Mouse (Mus musculus): ENCODE data around the gene Aftph. TPM values are rescaled to one million over a fixed set of nuclear protein-coding genes. Genes with fewer than 3 reads are reported as not detected.
"Not testable (repeated sequence)": the region's sequence is repeated elsewhere in the genome, so short reads cannot be mapped to it uniquely, and the experiment has no call there.

Aftph gene
- polyA plus RNA-seq, 1 experiment from 2014 or later, result 24.2 TPM

DNA sequence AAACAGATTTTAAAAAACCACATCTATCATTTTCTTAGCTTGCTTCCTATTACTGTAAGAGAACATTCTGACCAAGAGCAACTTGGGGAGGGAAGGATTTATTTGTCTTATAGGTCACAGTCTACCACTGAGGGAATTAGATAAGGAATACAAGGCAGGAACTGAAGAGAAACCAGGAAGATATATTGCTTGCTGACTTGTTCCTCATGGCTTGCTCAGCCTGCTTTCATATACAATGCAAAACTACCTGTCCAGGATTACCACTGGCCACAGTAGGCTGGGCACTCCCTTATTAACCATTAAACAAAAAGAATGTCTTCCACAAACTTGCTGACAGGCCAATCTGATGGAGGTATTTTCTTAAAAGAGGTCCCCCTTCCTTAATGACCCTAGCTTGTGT lies 35.3 kb upstream of the Aftph start:
- ATAC-seq (ENCODE audit: insufficient number of reproducible peaks, low FRiP score, low TSS enrichment, low read depth), result no peak
- Histone ChIP-seq H3K27me3 (no peaks in the 10 kb centered on the region), H3K4me1 (no peaks in the 10 kb centered on the region), H3K9me3 (replicated peaks) (0 out of 2 replicates have a peak, but pooled peaks cover 3% of the 10 kb centered on the region), H3K36me3 (no peaks in the 10 kb centered on the region), H3K9ac (no peak overlapping the region), H3K4me2 (replicated peaks) (no peak overlapping the region), H3K4me3 (replicated peaks) (no peak overlapping the region), H3K27ac (replicated peaks) (no peak overlapping the region)

DNA sequence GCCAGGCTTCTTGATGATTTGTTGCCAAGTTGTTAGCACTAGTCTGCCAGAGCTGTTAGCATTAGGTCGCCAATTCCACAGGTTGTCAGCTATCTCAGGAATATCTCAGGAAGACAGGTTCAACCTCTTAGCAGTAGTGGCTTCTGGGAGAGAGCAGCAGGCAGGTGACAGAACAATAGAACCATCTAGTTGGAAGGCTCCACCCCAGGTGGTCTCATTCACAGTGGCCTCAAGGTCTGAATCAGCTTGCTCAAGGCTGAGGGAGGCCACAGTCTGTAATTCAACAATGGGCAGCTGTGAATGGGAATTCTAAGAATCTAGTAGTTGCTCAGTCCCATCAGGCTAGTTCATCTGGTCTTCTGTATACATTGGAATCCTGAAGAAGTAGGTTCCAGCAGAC lies 31.3 kb upstream of the Aftph start:
- H3K36me3 ChIP-seq, result no peaks in the 10 kb centered on the region
- no peaks in the 10 kb centered on the region for H3K4me1 ChIP-seq
- H3K4me3 ChIP-seq (replicated peaks), result no peak overlapping the region
- 0 out of 2 replicates have a peak, but pooled peaks cover 3% of the 10 kb centered on the region for H3K9me3 ChIP-seq (replicated peaks)
- 72% methylated on average over 1 of the region's 1 CpGs for WGBS
- ATAC-seq (ENCODE audit: insufficient number of reproducible peaks, low FRiP score, low TSS enrichment, low read depth), result no peak
- H3K9ac ChIP-seq, result no peak overlapping the region
- no peaks in the 10 kb centered on the region for H3K27me3 ChIP-seq
- no peak overlapping the region for H3K27ac ChIP-seq (replicated peaks)
- H3K4me2 ChIP-seq (replicated peaks), result no peak overlapping the region

DNA sequence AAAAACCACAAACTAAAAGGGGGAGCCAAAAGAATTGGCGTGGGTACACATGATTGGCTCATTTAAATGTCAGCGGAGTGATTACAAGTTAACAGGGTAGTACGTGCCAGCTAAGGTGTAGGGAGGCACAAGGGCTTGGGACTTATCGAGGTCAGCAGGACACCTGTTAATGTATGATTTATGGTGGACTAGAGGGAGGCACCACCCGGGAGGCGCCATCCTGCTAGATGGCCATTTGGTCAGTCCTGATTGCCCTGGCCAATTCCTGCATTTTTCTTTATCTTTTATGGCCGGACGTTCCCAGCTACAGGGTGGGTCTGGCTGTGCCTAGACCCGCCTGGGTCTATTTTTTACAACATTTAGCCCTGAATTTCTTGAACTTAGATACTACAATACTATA lies 30.4 kb upstream of the Aftph start:
- not testable (repeated sequence) for H3K4me1 ChIP-seq; H3K4me2 ChIP-seq (replicated peaks); H3K36me3 ChIP-seq; H3K9ac ChIP-seq; H3K27me3 ChIP-seq; H3K27ac ChIP-seq (replicated peaks); ATAC-seq (ENCODE audit: insufficient number of reproducible peaks, low FRiP score, low TSS enrichment, low read depth); H3K9me3 ChIP-seq (replicated peaks); H3K4me3 ChIP-seq (replicated peaks)
- WGBS, result 86% methylated on average over 9 of the region's 9 CpGs

DNA sequence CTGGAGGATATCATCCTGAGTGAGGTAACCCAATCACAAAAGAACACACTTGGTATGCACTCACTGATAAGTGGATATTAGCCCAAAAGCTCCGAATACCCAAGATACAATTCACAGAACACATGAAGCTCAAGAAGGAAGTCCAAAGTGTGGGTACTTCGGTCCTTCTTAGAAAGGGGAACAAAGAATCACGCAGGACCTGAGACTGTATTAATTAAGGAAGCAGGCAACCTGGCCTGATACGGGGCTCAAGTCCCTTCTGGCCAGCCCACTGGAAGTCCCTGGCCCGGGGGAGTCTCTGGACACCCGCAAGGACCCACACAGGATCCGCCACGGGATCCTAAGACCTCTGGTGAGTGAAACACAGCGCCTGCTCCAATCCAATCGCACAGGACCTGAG lies 20.6 kb upstream of the Aftph start:
- ATAC-seq (ENCODE audit: insufficient number of reproducible peaks, low FRiP score, low TSS enrichment, low read depth); H3K4me2 ChIP-seq (replicated peaks); H3K4me1 ChIP-seq; H3K9me3 ChIP-seq (replicated peaks); H3K4me3 ChIP-seq (replicated peaks); H3K9ac ChIP-seq; H3K27ac ChIP-seq (replicated peaks); H3K27me3 ChIP-seq; H3K36me3 ChIP-seq: not testable (repeated sequence)
- WGBS, result 92% methylated on average over 10 of the region's 10 CpGs

DNA sequence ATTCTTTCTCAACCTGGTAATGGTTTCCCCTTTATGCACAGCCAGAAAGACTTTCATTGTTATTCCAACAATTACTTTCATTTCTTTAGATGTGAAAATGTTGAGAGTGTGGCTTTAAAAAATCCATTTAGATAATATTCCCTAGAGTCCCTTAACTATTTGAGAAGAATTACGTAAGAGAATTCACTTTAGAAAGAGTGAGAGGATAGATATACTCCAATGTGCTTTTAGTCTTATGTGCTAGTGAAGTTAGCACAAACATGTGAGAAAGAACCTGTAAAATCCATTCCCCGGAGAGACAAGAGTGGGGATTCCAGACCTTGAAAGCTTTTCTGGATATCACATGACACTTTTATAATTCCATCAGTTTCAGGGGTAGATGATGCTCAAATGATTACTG lies 9.2 kb upstream of the Aftph start:
- no peak overlapping the region for H3K9ac ChIP-seq
- H3K36me3 ChIP-seq, result no peaks in the 10 kb centered on the region
- ATAC-seq (ENCODE audit: insufficient number of reproducible peaks, low FRiP score, low TSS enrichment, low read depth), result no peak
- no peak overlapping the region for H3K4me3 ChIP-seq (replicated peaks)
- H3K4me1 ChIP-seq, result no peaks in the 10 kb centered on the region
- WGBS, result 66% methylated on average over 2 of the region's 2 CpGs
- no peak overlapping the region for H3K27ac ChIP-seq (replicated peaks)
- no peak overlapping the region for H3K4me2 ChIP-seq (replicated peaks)
- peaks cover 12% of the 10 kb centered on the region; the same call in 1 of the 2 replicates for H3K9me3 ChIP-seq (replicated peaks)
- no peaks in the 10 kb centered on the region for H3K27me3 ChIP-seq

DNA sequence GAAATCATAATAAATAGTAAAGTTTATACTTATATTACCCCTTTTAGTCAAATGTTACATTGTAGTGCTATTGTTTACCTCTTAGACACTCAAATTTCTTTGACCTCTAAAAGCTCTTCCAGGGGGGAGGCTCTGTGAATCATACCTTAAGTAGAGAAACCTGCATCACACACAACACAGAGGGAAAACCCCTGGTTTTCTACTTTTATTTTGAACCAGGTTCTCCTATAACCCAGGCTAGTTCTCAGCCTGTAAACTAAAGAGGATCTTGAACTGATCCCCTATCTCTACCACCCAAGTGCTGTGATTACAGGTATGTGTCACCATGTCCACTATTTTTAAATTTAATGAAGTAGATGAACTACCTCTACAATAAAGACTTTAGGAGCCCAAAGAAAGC lies 2.0 kb upstream of the Aftph start:
- Histone ChIP-seq H3K4me3 (replicated peaks) (no peak overlapping the region), H3K36me3 (no peaks in the 10 kb centered on the region), H3K9me3 (replicated peaks) (no peaks in the 10 kb centered on the region), H3K27ac (replicated peaks) (no peak overlapping the region), H3K27me3 (no peaks in the 10 kb centered on the region), H3K4me1 (no peaks in the 10 kb centered on the region), H3K9ac (no peak overlapping the region), H3K4me2 (replicated peaks) (no peak overlapping the region)
- ATAC-seq (ENCODE audit: insufficient number of reproducible peaks, low FRiP score, low TSS enrichment, low read depth), result no peak

DNA sequence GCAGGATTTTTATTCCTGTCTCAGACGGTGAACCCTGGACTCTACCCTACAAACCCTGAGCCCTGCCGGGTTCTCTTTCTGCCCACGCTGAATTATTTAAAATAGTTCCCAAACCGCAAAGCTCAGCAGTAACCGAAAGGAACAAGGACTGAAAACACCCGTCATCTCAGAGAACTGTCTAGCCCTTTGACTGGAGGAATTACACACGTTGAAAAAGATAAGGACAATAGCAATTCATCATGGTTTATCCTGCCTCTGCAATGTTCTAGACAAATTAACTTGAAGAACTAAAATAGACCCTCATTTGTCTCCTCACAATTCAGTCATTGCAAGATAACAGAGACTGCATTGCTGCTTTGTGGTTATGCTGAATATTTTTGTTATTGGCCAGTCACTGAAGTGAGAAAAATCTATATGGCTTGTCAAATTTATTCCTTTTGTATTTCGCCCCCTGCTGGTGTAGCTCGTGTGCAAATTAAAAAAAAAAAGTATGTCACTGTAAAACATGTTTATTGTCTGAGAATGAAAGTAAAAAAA lies 1.0 kb upstream of the Aftph start:
- WGBS, result under 1% methylated on average over 9 of the region's 9 CpGs

GRCm38 (mm10) chr11:20740481-20741200 lies 748 bp downstream of the Aftph start:
- Histone ChIP-seq H3K9ac (peak overlapping the region; percentile 83), H3K9me3 (replicated peaks) (no peaks in the 10 kb centered on the region), H3K36me3 (no peaks in the 10 kb centered on the region), H3K27ac (replicated peaks) (peak overlapping the region; percentile 95), H3K4me1 (no peaks in the 10 kb centered on the region), H3K4me2 (replicated peaks) (peak overlapping the region; percentile 85), H3K27me3 (no peaks in the 10 kb centered on the region), H3K4me3 (replicated peaks) (peak overlapping the region; percentile 99)
- ATAC-seq (ENCODE audit: insufficient number of reproducible peaks, low FRiP score, low TSS enrichment, low read depth), result peak; percentile 12; the same call in 1 of the 2 replicates
- WGBS, result under 1% methylated on average over 51 of the region's 56 CpGs

More for the DNA sequence above, 1.0 kb upstream of the Aftph start:
- H3K9ac ChIP-seq, result peak overlapping the region; percentile 83; the same call in 1 of the 2 replicates
- no peaks in the 10 kb centered on the region for H3K27me3 ChIP-seq
- no peak for ATAC-seq (ENCODE audit: insufficient number of reproducible peaks, low FRiP score, low TSS enrichment, low read depth)
- no peaks in the 10 kb centered on the region for H3K36me3 ChIP-seq
- H3K4me2 ChIP-seq (replicated peaks), result peak overlapping the region; percentile 85
- no peaks in the 10 kb centered on the region for H3K4me1 ChIP-seq
- no peaks in the 10 kb centered on the region for H3K9me3 ChIP-seq (replicated peaks)
- peak overlapping the region; percentile 95 for H3K27ac ChIP-seq (replicated peaks)
- H3K4me3 ChIP-seq (replicated peaks), result peak overlapping the region; percentile 99

DNA sequence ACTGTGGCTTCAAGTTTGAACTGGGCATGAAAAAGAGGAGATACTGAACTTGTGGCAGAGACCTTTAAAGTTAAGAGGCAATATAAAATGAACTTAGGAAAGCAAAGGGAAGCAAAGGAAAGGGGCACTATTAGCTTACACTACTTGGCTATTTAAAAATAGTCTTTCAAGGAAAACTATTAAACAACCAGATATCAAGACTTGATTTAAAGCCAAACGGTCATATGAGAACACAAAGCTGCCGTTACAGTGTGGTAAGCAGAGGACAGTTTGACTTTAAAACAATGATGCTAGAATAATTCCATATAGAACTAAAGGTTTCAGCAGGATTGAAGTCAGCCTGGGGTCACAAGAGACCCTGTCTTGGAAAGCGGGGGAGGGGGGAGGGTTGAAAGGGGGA lies 7.3 kb downstream of the Aftph start:
- no peak for ATAC-seq (ENCODE audit: insufficient number of reproducible peaks, low FRiP score, low TSS enrichment, low read depth)
- Histone ChIP-seq H3K9ac (no peak overlapping the region), H3K9me3 (replicated peaks) (no peaks in the 10 kb centered on the region), H3K4me1 (peaks cover 11% of the 10 kb centered on the region), H3K4me3 (replicated peaks) (no peak overlapping the region), H3K36me3 (no peaks in the 10 kb centered on the region), H3K4me2 (replicated peaks) (no peak overlapping the region), H3K27me3 (no peaks in the 10 kb centered on the region), H3K27ac (replicated peaks) (no peak overlapping the region)
- WGBS, result 64% methylated on average over 3 of the region's 3 CpGs

DNA sequence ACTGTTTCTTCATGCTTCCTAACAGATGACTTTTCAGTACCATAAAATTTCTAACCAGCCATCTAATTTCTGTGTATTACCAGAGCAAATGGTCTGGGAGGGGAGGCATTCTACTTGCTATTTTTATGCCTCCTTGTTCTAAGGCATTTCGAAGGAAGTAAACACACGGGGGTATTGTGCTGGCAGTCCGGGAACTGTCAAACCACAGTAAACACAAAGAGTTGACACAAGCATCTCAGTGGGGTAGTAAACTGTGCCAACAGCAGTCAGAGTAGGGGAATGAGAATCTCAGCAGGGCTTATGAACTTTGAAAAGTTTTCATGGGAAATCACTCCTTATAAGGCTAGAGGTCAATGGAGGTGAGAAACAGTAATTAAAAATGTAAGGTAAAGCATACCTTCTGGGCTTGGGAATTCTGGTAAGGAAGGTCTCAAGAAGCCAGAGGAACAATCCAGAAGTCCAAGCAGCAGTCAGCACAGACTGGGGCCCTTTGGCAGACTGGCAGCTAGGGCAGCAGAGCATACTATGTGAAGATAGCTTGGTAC lies 7.8 kb downstream of the Aftph start:
- no peaks in the 10 kb centered on the region for H3K9me3 ChIP-seq (replicated peaks)
- no peaks in the 10 kb centered on the region for H3K36me3 ChIP-seq
- 37% methylated on average over 3 of the region's 3 CpGs for WGBS
- no peak for ATAC-seq (ENCODE audit: insufficient number of reproducible peaks, low FRiP score, low TSS enrichment, low read depth)
- no peaks in the 10 kb centered on the region for H3K27me3 ChIP-seq
- no peak overlapping the region for H3K27ac ChIP-seq (replicated peaks)
- no peak overlapping the region for H3K4me2 ChIP-seq (replicated peaks)
- no peak overlapping the region for H3K4me3 ChIP-seq (replicated peaks)
- peaks cover 11% of the 10 kb centered on the region for H3K4me1 ChIP-seq
- no peak overlapping the region for H3K9ac ChIP-seq

- Histone ChIP-seq H3K4me1 (peaks cover 8% of the 10 kb centered on the region), H3K9ac (no peak overlapping the region), H3K27me3 (no peaks in the 10 kb centered on the region), H3K4me2 (replicated peaks) (no peak overlapping the region), H3K4me3 (replicated peaks) (no peak overlapping the region), H3K36me3 (peaks cover 10% of the 10 kb centered on the region), H3K9me3 (replicated peaks) (no peaks in the 10 kb centered on the region), H3K27ac (replicated peaks) (no peak overlapping the region)
- no peak for ATAC-seq (ENCODE audit: insufficient number of reproducible peaks, low FRiP score, low TSS enrichment, low read depth)
- 85% methylated on average over 1 of the region's 1 CpGs for WGBS
These were observed 12.0 kb downstream of the Aftph start for GRCm38 (mm10) chr11:20729403-20729802.

- Histone ChIP-seq H3K9me3 (replicated peaks) (no peaks in the 10 kb centered on the region), H3K27ac (replicated peaks) (no peak overlapping the region), H3K4me3 (replicated peaks) (no peak overlapping the region), H3K36me3 (peaks cover 10% of the 10 kb centered on the region), H3K4me2 (replicated peaks) (no peak overlapping the region), H3K4me1 (no peaks in the 10 kb centered on the region), H3K27me3 (no peaks in the 10 kb centered on the region), H3K9ac (no peak overlapping the region)
- 92% methylated on average over 2 of the region's 2 CpGs for WGBS
- no peak for ATAC-seq (ENCODE audit: insufficient number of reproducible peaks, low FRiP score, low TSS enrichment, low read depth)
These were observed 13.3 kb downstream of the Aftph start for GRCm38 (mm10) chr11:20728044-20728443.

Data from embryonic facial prominence, embryonic 15.5 days (tissue).